Mouse (Mus musculus) layer of hippocampus, adult 2 months (tissue): ENCODE measurements around the gene Cenph. TPM values are rescaled to one million over a fixed set of nuclear protein-coding genes. Genes with fewer than 3 reads are reported as not detected.

Experiments used
- DNase-seq, 2 experiments: peaks; one replicate each; pipeline ENCODE4 v3.0.0; 2022; ENCODE audit warnings: low spot score in 2 of 2
- H3K27ac ChIP-seq: fragments of 200-600 bp; 2 replicates; pipeline ENCODE4 v1.8.1; 2022
- H3K4me3 ChIP-seq: fragments of 200-600 bp; 2 replicates; pipeline ENCODE4 v1.8.1; 2022; ENCODE audit warnings: mild to moderate bottlenecking
- CTCF ChIP-seq: fragments of 200-600 bp; conservative IDR thresholded peaks from 2 replicates; pipeline ENCODE4 v1.8.1; 2022; ENCODE audit warnings: antibody characterized with exemption, mild to moderate bottlenecking, moderate library complexity
- total RNA-seq, 2 experiments: library from RNA; stranded (reverse); gene quantifications; 2 replicates each; pipeline ENCODE4 v1.2.3; 2021

Cenph gene
- total RNA-seq, 2 experiments from 2014 or later = 0.38 TPM; not detected in 1

DNA sequence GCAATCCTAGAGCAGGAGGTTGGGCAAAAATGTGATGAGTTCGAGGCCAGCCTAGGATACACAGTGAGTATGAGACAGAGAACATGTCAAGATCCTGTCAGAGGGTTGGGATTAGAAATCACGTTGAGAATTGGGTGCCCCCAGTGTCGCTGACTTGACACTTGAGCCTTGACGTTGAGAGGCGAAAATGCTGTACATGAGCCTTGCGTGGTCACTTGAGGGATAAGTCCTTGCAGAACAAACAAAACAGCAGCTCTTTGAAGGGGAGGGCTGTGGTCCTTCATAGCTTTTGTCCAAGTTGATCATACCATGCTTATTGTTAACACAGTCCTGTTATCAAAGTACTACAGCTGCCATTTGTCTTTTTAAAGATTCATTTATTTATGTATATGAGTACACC is 1.0 kb upstream of the Cenph start:
- Histone ChIP-seq H3K27ac (no peak overlapping the region), H3K4me3 (no peak overlapping the region)
- DNase-seq = no peak
- TF ChIP-seq CTCF = no peak

GRCm38 (mm10) chr13:100776056-100776419 is 339 bp upstream of the Cenph start:
- no peak for TF ChIP-seq CTCF
- Histone ChIP-seq H3K27ac (peak overlapping the region; percentile 61; the same call in 1 of the 2 replicates), H3K4me3 (peak overlapping the region; percentile 61)
- no peak for DNase-seq

DNA sequence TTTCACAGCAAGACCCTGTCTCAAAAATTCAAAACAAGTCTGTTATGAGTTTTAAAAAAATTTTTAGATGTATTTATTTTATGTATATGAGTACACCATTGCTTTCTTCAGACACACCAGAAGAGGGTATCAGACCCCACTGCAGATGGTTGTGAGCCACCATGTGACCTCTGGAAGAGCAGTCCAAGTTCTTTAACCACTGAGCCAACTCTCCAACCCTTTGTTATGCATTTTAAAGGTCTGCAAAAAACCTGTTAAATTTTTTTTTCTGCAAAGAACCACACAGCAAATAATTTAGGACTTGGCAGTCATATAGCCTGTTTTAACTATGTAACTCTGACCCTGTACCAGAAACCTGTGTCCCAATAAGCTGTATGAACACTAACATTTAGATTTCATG is 995 bp downstream of the Cenph start:
- DNase-seq = no peak
- no peak overlapping the region for H3K4me3 ChIP-seq
- no peak overlapping the region for H3K27ac ChIP-seq
- no peak for TF ChIP-seq CTCF

GRCm38 (mm10) chr13:100755329-100755728 is 20.4 kb downstream of the Cenph start:
- DNase-seq = no peak
- Histone ChIP-seq H3K27ac (no peak overlapping the region), H3K4me3 (no peak overlapping the region)
- TF ChIP-seq CTCF = no peak

GRCm38 (mm10) chr13:100754186-100754585 is 21.5 kb downstream of the Cenph start:
- DNase-seq = no peak
- Histone ChIP-seq H3K27ac (no peak overlapping the region), H3K4me3 (no peak overlapping the region)
- TF ChIP-seq CTCF = no peak

DNA sequence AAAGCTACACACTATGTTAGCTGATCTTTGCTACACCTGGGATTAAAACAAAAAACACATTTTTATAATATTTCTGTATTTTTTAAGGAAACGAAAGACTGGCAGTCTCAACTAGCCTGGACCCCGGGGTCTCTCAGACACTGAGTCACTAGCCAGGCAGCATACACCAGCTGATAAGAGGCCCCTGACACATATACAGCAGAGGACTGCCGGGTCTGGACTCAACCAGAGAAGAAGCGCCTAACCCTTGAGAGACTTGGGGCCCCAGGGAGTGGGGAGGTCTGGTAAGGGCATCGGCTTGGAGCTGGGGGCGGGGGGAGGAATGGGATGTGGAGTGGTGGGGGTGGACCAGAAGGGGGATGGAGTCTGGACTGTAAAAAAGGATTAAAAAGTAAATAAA is 22.7 kb downstream of the Cenph start:
- no peak for TF ChIP-seq CTCF
- no peak for DNase-seq
- Histone ChIP-seq H3K4me3 (no peak overlapping the region), H3K27ac (no peak overlapping the region)

DNA sequence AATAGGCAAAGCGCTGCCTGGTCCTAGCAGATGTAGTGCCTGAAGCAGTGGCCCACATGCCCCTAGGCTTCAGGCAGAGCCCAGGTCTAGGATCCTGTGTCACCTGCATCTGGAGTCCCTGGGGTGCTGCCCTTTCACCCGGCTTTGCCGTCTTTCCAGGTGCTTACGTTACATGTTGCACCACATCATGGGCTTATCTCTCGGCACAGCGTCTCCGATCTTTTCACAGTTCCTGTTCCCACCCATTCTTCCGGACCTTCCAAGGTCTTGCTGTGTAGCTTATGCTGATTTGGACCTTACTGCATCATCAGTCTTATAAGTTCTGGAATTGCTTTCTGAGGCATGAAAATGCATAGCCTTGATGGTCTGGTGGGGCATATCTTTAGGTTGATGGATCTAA is 23.2 kb downstream of the Cenph start:
- no peak for TF ChIP-seq CTCF
- Histone ChIP-seq H3K27ac (no peak overlapping the region), H3K4me3 (no peak overlapping the region)
- no peak for DNase-seq

GRCm38 (mm10) chr13:100751402-100751801 is 24.3 kb downstream of the Cenph start:
- DNase-seq = no peak
- Histone ChIP-seq H3K27ac (no peak overlapping the region), H3K4me3 (no peak overlapping the region)
- no peak for TF ChIP-seq CTCF

GRCm38 (mm10) chr13:100750799-100751198 is 24.9 kb downstream of the Cenph start:
- Histone ChIP-seq H3K4me3 (no peak overlapping the region), H3K27ac (no peak overlapping the region)
- no peak for DNase-seq
- TF ChIP-seq CTCF = no peak

- TF ChIP-seq CTCF = no peak
- no peak for DNase-seq
- H3K27ac ChIP-seq = no peak overlapping the region
Measured at GRCm38 (mm10) chr13:100748638-100749037, 27.1 kb downstream of the Cenph start.

DNA sequence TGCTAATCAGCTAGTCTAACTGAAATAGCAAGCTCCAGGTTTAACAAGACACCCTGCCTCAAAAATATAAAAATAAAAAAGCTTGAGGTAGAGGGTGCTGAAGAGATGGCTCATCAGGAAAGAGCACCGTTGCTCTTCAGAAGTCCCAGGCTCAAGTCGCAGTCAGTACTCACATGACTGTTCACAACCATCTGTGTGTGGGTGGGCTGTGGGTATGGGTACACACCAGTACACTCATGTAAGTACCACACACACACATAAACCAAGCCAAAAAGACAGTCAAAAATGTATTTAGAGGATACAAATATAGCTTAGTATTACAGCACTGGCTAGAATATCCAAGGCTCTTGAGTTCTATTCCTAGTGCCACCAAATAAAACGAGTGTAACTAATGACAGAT is 29.6 kb downstream of the Cenph start:
- peak; percentile 47 to 51 for DNase-seq
- Histone ChIP-seq H3K4me3 (no peak overlapping the region), H3K27ac (peak overlapping the region; percentile 62)
- no peak for TF ChIP-seq CTCF

More at GRCm38 (mm10) chr13:100748638-100749037, 27.1 kb downstream of the Cenph start:
- H3K4me3 ChIP-seq = no peak overlapping the region

GRCm38 (mm10) chr13:100744036-100744744 is 31.5 kb downstream of the Cenph start, which contains the start of gene Mrps36:
TSS of gene Mrps36 (minus strand) at chr13:100744659.
- H3K27ac ChIP-seq = peak within 1 kb of the TSS; percentile 100
- H3K4me3 ChIP-seq = peak within 1 kb of the TSS; percentile 73
- TF ChIP-seq CTCF = peak; percentile 23; the same call in 1 of the 2 replicates
- DNase-seq = peak; percentile 86 to 92

- no peak for TF ChIP-seq CTCF
- peak overlapping the region; percentile 73 for H3K4me3 ChIP-seq
- no peak for DNase-seq
- peak overlapping the region; percentile 100 for H3K27ac ChIP-seq
Measured at GRCm38 (mm10) chr13:100743346-100744035, 32.2 kb downstream of the Cenph start.

- no peak for TF ChIP-seq CTCF
- no peak for DNase-seq
- Histone ChIP-seq H3K27ac (peak overlapping the region; percentile 100; the same call in 1 of the 2 replicates), H3K4me3 (peak overlapping the region; percentile 73; the same call in 1 of the 2 replicates)
Measured at GRCm38 (mm10) chr13:100742831-100743230, 32.9 kb downstream of the Cenph start.
